ENCODE assay signal across 13 mouse cellular contexts in the genomic region with DNA sequence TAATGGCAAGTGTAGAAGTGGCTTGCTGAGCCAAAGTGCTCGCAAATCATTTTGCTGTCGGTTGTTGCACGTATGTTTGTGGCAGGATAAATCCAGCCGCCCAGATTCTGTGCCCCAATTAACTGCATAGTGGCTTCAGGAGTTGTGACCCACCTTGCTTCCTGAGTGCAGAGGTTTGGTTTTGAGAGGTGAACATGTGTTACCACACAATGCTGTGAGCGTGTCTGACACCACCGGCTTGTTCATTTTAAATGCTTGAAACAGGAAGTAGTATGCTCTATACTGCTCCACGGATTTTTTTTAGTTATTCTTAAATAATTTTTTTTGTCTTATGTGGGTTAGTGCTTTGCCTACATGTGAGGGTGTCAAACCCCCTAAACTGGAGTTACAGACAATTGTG.
DNase-seq lines count a peak whose midpoint lies in the region; ATAC-seq and TF ChIP-seq lines count a peak whose summit lies in the region.
"Had no signal": no experiment of that assay in that cellular context is flagged by ENCODE, and none has a peak within 500 bp of the region (broad histone marks: within the 10 kb centered on the region; RNA-seq: fewer than 3 reads in every experiment).

No protein-coding gene starts in this region.

- H3K9me3 ChIP-seq in heart, embryonic 10.5 days, result no peaks in the 10 kb centered on the region
- H3K9me3 ChIP-seq in lung, postnatal 0 days (ENCODE audit: low read length), result no peaks in the 10 kb centered on the region
- no peaks in the 10 kb centered on the region for H3K9me3 ChIP-seq in limb, embryonic 11.5 days (ENCODE audit: control insufficient read depth, low read length)
- H3K9me3 ChIP-seq in midbrain, embryonic 16.5 days (replicated peaks; ENCODE audit: control insufficient read depth, low read length, poor library complexity, severe bottlenecking), result no peaks in the 10 kb centered on the region
- H3K9me3 ChIP-seq: intestine, embryonic 15.5 days had no signal

- WGBS in heart, embryonic 10.5 days, result 56% methylated on average over 7 of the region's 7 CpGs
- WGBS in lung, postnatal 0 days, result 40% methylated on average over 7 of the region's 7 CpGs
- WGBS in limb, embryonic 11.5 days, result 25% methylated on average over 7 of the region's 7 CpGs
- WGBS in midbrain, embryonic 16.5 days, result 69% methylated on average over 7 of the region's 7 CpGs

- H3K27me3 ChIP-seq in heart, embryonic 10.5 days (ENCODE audit: insufficient read depth, poor library complexity, severe bottlenecking), result no peaks in the 10 kb centered on the region
- no peaks in the 10 kb centered on the region for H3K27me3 ChIP-seq in lung, postnatal 0 days (replicated peaks; ENCODE audit: insufficient read depth, low read length)
- H3K27me3 ChIP-seq in limb, embryonic 11.5 days (ENCODE audit: control insufficient read depth, insufficient read depth, low read length), result no peaks in the 10 kb centered on the region
- no peaks in the 10 kb centered on the region for H3K27me3 ChIP-seq in midbrain, embryonic 16.5 days (ENCODE audit: control insufficient read depth, insufficient read depth, low read depth, low read length)
- H3K27me3 ChIP-seq: intestine, embryonic 15.5 days had no signal

- no peak for TF ChIP-seq CTCF in lung, postnatal 0 days (IDR thresholded peaks at IDR 0.05)

- H3K4me3 ChIP-seq in heart, embryonic 10.5 days, result no peak overlapping the region
- H3K4me3 ChIP-seq in lung, postnatal 0 days (ENCODE audit: low read depth, low read length), result no peak overlapping the region
- no peak overlapping the region for H3K4me3 ChIP-seq in limb, embryonic 11.5 days (ENCODE audit: low read depth, low read length)
- no peak overlapping the region for H3K4me3 ChIP-seq in midbrain, embryonic 16.5 days (ENCODE audit: low read depth, low read length)
- H3K4me3 ChIP-seq: intestine, embryonic 15.5 days; myocyte had no signal

- DNase-seq in heart, embryonic 10.5 days (ENCODE audit: low spot score), result no peak
- no peak for DNase-seq in heart, adult 11 months
- no peak for DNase-seq in lung, postnatal 0 days (ENCODE audit: low spot score)
- no peak for DNase-seq in lung, postnatal 14 days
- peak; percentile 46 for DNase-seq in limb, embryonic 11.5 days (ENCODE audit: low spot score)
- DNase-seq in thymus, postnatal 36 days, result peak; percentile 31 to 48
- DNase-seq in gastrocnemius, postnatal 25 days, result no peak
- DNase-seq: cerebellum, adult 18-20 months; kidney, postnatal 14 days; left cerebral cortex, postnatal 4 days had no signal

- no peak for TF ChIP-seq EP300 in lung, postnatal 0 days (IDR thresholded peaks at IDR 0.05)

- no peak for ATAC-seq in lung, postnatal 0 days
- no peak for ATAC-seq in limb, embryonic 11.5 days (ENCODE audit: insufficient number of reproducible peaks, low FRiP score, low TSS enrichment, low read depth)
- ATAC-seq in midbrain, embryonic 16.5 days, result no peak

- H3K4me2 ChIP-seq in lung, postnatal 0 days (replicated peaks; ENCODE audit: low read depth, low read length), result no peak overlapping the region
- no peak overlapping the region for H3K4me2 ChIP-seq in limb, embryonic 11.5 days (ENCODE audit: low read depth, severe bottlenecking)
- no peak overlapping the region for H3K4me2 ChIP-seq in midbrain, embryonic 16.5 days (ENCODE audit: low read length)
- H3K4me2 ChIP-seq: intestine, embryonic 15.5 days had no signal

- H3K27ac ChIP-seq in heart, embryonic 10.5 days, result peak overlapping the region; percentile 42; the same call in 1 of the 2 replicates
- peak overlapping the region; percentile 27; the same call in 1 of the 2 replicates for H3K27ac ChIP-seq in lung, postnatal 0 days (ENCODE audit: low read length)
- H3K27ac ChIP-seq in limb, embryonic 11.5 days (replicated peaks; ENCODE audit: low read depth, low read length), result 0 out of 2 replicates have a peak overlapping the region, but pooled peaks have one; percentile 52
- H3K27ac ChIP-seq in midbrain, embryonic 16.5 days (ENCODE audit: low read length), result no peak overlapping the region
- H3K27ac ChIP-seq: intestine, embryonic 15.5 days had no signal

- no peak overlapping the region for H3K9ac ChIP-seq in lung, postnatal 0 days (replicated peaks; ENCODE audit: low read depth)
- H3K9ac ChIP-seq in limb, embryonic 11.5 days (ENCODE audit: low read length), result no peak overlapping the region
- no peak overlapping the region for H3K9ac ChIP-seq in midbrain, embryonic 16.5 days (ENCODE audit: low read depth, low read length)
- H3K9ac ChIP-seq: intestine, embryonic 15.5 days had no signal

- peaks cover 82% of the 10 kb centered on the region for H3K4me1 ChIP-seq in heart, embryonic 10.5 days
- H3K4me1 ChIP-seq in lung, postnatal 0 days (ENCODE audit: insufficient read depth, low read depth, low read length), result peaks cover 7% of the 10 kb centered on the region; the same call in 1 of the 2 replicates
- peaks cover 21% of the 10 kb centered on the region for H3K4me1 ChIP-seq in limb, embryonic 11.5 days (ENCODE audit: control insufficient read depth, insufficient read depth, low read length)
- no peaks in the 10 kb centered on the region for H3K4me1 ChIP-seq in midbrain, embryonic 16.5 days (ENCODE audit: control insufficient read depth, insufficient read depth, low read length)

- no peaks in the 10 kb centered on the region for H3K36me3 ChIP-seq in heart, embryonic 10.5 days
- H3K36me3 ChIP-seq in lung, postnatal 0 days (ENCODE audit: insufficient read depth, low read length), result no peaks in the 10 kb centered on the region
- no peaks in the 10 kb centered on the region for H3K36me3 ChIP-seq in limb, embryonic 11.5 days (ENCODE audit: control insufficient read depth, insufficient read depth, low read length)
- H3K36me3 ChIP-seq in midbrain, embryonic 16.5 days (ENCODE audit: control insufficient read depth, insufficient read depth, low read length), result no peaks in the 10 kb centered on the region
- H3K36me3 ChIP-seq: intestine, embryonic 15.5 days had no signal

Comparison
In these comparisons a context has a peak if more than half of its experiments do, and no peak if none do; other contexts are left out.
1. DNase-seq: peak in limb, embryonic 11.5 days (single experiment) and thymus, postnatal 36 days (2 of 2); none in heart, embryonic 10.5 days (single experiment), heart, adult 11 months (single experiment), lung, postnatal 0 days (single experiment), lung, postnatal 14 days (single experiment) and gastrocnemius, postnatal 25 days (single experiment).